Mouse (Mus musculus) MN1 (cell line): ENCODE results near the gene Atp6v1e1.
"Not testable (repeated sequence)": the region's sequence is repeated elsewhere in the genome, so short reads cannot be mapped to it uniquely, and the experiment has no call there.

Experiments used
- DNase-seq: peaks from one replicate; pipeline ENCODE4 v3.0.0-alpha.2; 2016; ENCODE audit warnings: low spot score

The Atp6v1e1 gene

DNA sequence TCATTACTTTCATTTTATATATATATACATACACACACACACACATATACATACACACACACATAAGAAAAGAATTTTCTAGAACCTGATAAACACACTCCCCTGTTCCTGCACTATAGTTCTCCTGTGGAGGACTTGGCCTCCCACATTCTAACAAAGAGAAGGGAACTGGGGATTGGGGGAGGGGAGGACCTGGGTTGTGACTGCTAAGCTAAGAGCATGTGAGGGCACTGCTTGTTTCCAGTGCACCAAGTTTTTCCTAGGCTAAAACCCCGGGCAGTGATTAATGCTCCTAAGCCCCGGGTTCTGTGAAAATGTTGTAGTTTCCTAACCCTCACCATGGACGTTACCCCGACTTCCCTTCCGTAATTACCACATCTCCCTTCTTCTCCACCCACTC lies 2.4 kb downstream of the Atp6v1e1 start:
- no peak for DNase-seq

GRCm38 (mm10) chr6:120819294-120819693 lies 3.3 kb downstream of the Atp6v1e1 start:
- DNase-seq = peak; percentile 35

GRCm38 (mm10) chr6:120811999-120812398 lies 10.6 kb downstream of the Atp6v1e1 start:
- not testable (repeated sequence) for DNase-seq

DNA sequence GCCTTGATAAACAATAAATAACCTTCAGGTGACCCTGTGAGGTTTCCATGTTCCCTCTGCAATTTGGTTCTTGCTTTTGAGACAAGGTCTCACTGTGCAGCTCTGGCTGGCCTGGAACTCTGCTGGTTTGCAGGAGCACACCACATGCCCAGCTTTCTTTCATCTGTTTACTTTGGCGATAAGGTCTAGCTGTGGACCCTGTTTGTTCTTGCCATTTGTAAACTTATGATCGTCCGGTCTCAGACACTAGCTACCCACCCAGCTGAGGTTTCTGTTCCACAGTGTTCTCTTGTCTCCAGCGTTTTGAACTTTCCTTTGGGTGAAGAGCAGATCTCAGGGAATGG lies 14.9 kb downstream of the Atp6v1e1 start:
- no peak for DNase-seq

- no peak for DNase-seq
Observed at GRCm38 (mm10) chr6:120806999-120807737, 15.4 kb downstream of the Atp6v1e1 start.

GRCm38 (mm10) chr6:120799581-120800041 lies 23.0 kb downstream of the Atp6v1e1 start:
- no peak for DNase-seq

- DNase-seq = no peak
Observed at GRCm38 (mm10) chr6:120798905-120799304, 23.7 kb downstream of the Atp6v1e1 start.

GRCm38 (mm10) chr6:120798019-120798418 lies 24.6 kb downstream of the Atp6v1e1 start:
- DNase-seq = no peak

GRCm38 (mm10) chr6:120796111-120796510 lies 26.5 kb downstream of the Atp6v1e1 start:
- DNase-seq = no peak

DNA sequence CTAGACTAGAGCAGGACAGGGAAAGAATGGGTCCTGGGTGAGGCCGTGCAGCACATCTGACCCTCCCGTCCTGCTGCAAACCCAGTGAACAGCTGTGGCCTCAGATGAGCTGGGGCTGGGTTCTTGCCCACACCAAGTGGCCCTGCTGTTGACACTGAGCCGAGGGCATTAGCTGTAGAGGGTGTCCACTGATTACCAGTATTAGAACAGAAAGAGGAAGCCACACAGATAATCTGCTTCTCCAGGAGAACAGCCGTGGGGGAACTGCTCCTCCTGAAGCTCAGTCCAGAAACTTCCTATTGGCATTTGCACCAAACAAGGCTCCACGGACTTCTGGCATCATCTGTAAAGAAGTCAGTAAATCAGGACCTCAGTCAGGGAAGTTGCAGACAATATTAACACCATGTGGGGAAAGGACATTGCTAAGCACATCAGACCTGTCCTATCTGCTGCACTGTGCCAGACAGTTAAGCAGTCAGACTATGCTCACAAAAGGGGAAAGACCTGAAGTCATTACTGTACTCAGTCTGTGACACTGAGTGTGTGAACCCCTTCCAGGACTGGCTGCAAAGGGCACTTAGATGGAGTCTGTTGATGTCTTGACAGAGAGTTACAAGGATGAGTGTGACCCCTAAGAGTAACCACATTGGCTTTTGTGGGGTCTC lies 27.0 kb downstream of the Atp6v1e1 start:
- DNase-seq = no peak

- no peak for DNase-seq
Observed at GRCm38 (mm10) chr6:120792947-120793346, 29.6 kb downstream of the Atp6v1e1 start.

- no peak for DNase-seq
Observed at GRCm38 (mm10) chr6:120790717-120791116, 31.9 kb downstream of the Atp6v1e1 start.

- DNase-seq = no peak
Observed at GRCm38 (mm10) chr6:120790153-120790552, 32.4 kb downstream of the Atp6v1e1 start.

DNA sequence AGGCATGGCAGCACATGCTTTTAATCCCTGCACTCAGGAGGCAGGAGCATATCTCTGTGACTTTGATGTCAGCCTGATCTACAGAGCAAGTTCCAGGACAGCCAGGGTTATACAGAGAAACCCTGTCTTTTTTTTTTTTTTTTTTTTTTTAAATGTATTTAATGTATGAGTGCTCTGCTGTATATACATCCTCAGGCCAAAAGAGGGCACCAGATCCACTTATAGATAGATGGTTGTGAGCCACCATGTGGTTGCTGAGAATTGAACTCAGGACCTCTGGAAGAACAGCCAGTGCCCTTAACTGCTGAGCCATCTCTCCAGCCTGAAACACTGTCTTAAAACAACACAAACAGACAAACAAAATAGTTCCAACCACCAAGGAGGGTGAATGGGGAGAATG lies 33.7 kb downstream of the Atp6v1e1 start:
- DNase-seq = peak; percentile 17

GRCm38 (mm10) chr6:120788068-120788607 lies 34.5 kb downstream of the Atp6v1e1 start:
- no peak for DNase-seq

GRCm38 (mm10) chr6:120784351-120784750 lies 38.2 kb downstream of the Atp6v1e1 start:
- no peak for DNase-seq

GRCm38 (mm10) chr6:120782948-120783347 lies 39.6 kb downstream of the Atp6v1e1 start:
- DNase-seq = no peak

GRCm38 (mm10) chr6:120778226-120778625 lies 44.4 kb downstream of the Atp6v1e1 start:
- DNase-seq = no peak

GRCm38 (mm10) chr6:120777533-120777932 lies 45.1 kb downstream of the Atp6v1e1 start:
- DNase-seq = no peak

DNA sequence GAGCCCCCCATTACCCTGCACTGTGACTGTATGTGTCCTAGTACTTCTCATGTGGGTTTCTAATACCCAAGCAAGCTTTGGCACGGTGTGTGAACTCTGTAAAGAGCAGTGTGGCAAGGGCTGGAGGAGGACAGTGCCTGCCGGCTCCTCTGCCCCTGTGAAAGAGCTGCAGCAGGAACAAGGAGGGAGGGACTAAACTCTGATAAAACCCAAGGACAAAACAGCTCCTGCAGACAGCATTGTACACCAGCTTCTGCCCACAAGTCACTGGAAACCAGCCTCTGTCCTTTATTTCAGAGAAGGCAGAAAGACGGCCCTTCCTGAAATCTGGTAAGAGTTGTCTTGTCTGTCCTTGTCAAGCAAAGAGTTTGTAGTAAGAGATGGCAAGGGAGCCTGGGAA lies 46.3 kb downstream of the Atp6v1e1 start:
- no peak for DNase-seq

DNA sequence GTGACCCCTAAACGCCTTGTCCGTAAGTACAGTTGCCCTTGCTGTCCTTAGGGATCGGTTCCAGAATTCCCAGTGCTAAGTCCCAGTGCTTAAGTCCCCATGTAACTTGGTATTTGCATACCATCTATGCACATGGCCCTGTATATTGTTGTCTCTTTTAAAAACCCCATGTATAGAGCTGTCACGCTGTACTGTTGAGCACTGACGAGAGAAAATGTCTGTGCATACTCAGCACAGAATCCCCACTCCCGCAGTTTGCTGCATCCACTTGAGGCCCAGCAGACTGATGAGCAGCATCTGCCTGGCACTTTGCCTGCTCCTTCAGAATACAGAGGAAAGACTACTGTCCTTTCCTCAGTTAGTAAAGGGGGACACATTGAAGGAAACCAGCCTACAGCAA lies 48.8 kb downstream of the Atp6v1e1 start:
- no peak for DNase-seq

- no peak for DNase-seq
Observed at GRCm38 (mm10) chr6:120773149-120773628, 49.4 kb downstream of the Atp6v1e1 start, which contains the start of gene Slc25a18. Slc25a18 (plus strand) TSS chr6:120773578.

DNA sequence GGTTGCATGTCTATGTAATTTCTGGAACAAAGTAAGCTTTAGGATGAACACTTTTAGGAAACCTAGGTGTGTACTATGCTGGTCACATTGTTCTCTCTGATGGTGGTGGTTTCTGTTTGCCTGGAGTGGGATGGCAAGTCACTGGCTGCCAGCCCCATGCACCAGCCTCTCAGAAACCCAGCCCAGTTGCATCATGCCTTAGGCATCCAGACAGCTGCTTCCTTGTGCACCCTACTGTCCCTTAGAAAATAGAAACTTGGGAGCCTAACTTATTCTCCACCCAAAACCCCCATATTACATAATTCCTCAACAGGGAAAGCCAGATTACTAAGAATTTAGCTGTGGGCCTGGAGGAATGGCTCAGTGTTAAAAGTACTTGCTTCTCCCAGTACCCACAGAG lies 50.6 kb downstream of the Atp6v1e1 start:
- DNase-seq = no peak
